Mouse (Mus musculus): Measurements from ENCODE around the gene Lrmda.
"Not testable (repeated sequence)": the region's sequence is repeated elsewhere in the genome, so short reads cannot be mapped to it uniquely, and the experiment has no call there.

Gene Lrmda

GRCm38 (mm10) chr14:22586796-22587195 lies 567.3 kb downstream of the Lrmda start:
- no peak for DNase-seq (ENCODE audit: low spot score in 2 of 2)

DNA sequence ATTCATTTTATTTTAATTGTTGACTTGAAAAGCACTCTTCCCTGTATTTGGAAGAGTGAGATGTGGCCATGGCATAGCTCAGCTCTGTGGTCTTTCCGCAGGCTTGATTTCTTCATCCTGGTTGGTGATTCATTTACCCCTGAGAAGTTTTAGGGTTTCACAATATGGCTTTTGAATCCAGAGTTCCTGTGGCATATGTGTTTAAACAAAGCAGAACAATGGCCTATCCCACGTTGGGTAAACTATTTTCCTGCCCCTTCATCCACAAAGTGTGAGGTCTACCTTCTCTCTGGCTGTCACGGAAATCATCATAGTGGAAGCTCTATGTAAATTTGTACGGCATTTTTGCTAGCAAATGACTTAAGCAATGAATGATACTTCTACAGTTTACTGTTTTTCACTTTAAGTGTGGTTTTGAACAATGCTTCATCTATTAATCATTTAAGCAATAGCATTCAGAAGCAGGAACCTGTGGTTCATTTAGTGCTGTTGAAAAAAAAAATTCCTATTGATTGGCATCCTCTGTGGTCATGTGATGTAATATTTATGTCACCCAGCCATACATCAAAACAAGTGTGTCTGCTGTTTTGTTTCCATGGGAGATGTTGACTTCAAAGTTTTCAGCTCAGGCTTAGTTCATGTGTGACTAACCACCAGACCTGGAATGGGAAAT lies 567.9 kb downstream of the Lrmda start:
- DNase-seq (ENCODE audit: low spot score in 2 of 2), result no peak

DNA sequence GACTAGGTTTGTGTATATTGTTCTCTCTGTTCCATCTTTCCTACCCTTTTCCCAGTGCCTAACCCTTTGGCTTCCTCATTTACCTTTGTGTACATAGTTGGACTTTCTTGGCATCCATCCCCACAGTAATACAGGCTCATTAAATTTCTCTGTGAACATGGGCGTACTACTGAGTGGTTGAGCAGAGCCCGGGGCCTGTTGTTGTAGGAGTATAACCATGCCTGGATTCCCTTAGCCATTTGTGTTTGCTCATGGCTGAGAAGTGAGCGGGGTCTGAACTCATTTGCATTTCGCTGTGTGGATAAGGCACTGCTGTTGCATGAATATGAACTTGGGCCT lies 568.4 kb downstream of the Lrmda start:
- DNase-seq (ENCODE audit: low spot score in 2 of 2), result no peak

- not testable (repeated sequence) for DNase-seq (ENCODE audit: low spot score in 2 of 2)
Measured at GRCm38 (mm10) chr14:22588394-22588793, 568.9 kb downstream of the Lrmda start.

DNA sequence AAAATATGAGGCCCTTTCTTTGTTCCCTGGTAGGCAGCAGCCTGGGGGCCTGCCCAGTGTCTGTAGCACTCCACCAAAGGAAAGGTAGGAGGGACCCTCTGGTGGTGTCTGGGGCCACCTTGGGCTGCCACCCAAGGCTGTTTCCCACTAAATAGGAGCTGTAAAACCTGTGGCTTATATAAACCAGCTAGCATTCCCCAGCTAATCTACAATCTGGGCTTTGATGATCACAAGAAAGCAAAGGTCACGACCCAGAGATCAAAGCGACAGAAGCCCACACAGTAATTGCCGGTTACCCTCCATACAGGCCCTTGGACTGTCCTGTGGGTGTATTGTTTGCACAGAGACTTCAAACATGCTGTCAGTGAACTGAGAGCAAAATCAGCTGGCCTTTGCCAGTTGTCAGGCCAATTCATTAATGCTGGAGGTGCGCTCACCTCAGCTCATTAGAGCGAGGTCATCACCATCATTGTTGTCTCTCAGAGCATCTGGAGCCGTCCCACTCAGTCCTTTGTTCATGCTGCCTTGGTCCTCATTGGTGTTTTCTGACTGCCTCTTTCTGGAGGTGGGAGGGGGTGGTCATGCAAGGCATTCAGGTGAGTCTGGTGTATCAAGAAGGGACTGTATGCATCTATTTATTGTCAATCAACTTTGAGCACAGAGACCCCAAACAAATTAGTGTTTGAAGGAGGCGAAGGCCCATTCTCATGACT lies 570.1 kb downstream of the Lrmda start:
- DNase-seq (ENCODE audit: low spot score in 2 of 2), result no peak

- no peak for DNase-seq (ENCODE audit: low spot score in 2 of 2)
Measured at GRCm38 (mm10) chr14:22591186-22591585, 571.7 kb downstream of the Lrmda start.

- DNase-seq (ENCODE audit: low spot score in 2 of 2), result no peak
Measured at GRCm38 (mm10) chr14:22597508-22597907, 578.0 kb downstream of the Lrmda start.

GRCm38 (mm10) chr14:22598638-22599037 lies 579.1 kb downstream of the Lrmda start:
- DNase-seq (ENCODE audit: low spot score in 2 of 2), result no peak

- DNase-seq (ENCODE audit: low spot score in 2 of 2), result no peak
Measured at GRCm38 (mm10) chr14:22600166-22600565, 580.7 kb downstream of the Lrmda start.

GRCm38 (mm10) chr14:22602308-22602707 lies 582.8 kb downstream of the Lrmda start:
- no peak for DNase-seq (ENCODE audit: low spot score in 2 of 2)

DNA sequence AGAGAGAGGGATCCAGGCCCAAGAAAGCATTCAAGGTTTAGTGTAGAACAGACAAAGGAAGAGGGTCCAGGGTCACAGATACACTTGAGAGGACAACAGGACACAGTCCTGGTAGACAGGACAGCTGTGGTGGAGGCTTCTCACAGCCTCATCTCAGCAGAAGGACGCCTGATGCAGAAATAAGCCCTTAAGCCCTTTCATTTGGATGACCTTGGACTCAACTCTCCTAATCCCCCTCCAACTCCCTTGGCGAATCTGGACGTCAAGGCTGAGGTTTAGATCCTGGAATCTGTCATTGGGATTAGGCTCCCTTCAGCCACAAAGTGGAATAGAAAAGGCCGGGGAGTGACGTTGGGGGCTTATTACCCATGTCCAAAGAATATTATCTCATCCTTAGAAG lies 589.1 kb downstream of the Lrmda start:
- peak in 1 of 2 experiments; percentile 43 for DNase-seq (ENCODE audit: low spot score in 2 of 2)

DNA sequence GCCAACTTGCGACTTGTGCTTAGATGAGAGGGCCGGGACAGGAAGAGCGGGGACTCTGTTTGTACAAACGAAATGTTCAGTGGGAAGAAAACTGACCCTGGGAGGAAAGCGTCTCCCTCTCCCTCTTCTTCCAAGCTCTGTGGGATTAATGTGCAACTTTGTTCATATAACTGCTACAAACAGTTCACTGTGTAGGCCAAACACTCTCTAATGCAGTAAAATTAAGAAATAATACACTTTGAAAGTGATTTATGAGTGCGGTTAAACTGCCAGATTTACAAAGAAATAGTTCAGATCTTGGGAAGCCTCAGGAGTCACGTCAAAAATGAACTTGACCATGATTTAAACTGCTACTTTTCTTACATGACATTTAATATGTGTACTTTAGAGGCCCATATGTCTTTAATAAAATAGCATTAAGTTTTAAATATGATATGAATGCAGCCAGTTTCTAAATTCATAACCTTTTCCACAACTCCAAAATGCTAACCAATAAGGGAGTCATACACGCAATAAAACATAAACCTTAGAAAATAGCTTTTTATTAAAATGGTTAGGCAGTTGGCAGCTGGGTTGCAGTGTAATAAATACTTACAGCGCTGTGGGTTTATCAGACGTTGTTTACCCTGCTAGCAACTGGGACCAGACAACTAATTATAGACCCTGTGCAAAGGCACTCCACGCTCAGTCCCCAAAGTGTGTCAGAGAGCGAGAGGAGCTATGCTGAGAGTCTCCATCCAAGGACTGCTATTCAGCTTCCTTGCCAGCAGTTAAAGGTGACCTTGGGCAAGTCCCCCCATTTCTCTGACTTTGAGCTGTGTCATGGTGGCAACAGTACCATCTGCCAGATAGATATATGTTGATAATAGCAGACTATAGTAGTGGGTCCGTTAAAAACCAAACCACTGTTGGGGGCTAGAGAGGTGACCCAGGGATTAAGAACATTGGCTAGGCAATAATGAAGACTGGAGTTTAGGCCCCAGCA lies 590.0 kb downstream of the Lrmda start:
- no peak for DNase-seq (ENCODE audit: low spot score in 2 of 2)

DNA sequence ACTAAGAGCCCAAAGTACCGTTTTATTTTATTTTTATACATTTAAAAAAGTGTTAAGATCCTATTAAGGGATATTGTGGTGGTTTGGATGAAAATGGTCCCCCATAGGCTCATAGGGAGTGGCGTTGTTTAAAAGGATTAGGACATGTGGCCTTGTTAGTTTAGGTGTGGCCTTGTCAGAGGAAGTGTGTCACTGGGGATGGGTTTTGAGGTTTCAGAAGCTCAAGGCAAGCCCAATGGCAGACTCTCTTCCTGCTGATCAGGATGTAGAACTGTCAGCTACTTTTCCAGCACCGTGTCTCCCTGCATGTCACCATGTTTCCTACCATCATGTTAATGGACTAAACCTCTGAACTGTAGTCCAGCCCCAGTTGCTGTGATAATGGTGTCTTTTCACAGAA lies 591.5 kb downstream of the Lrmda start:
- no peak for DNase-seq (ENCODE audit: low spot score in 2 of 2)

- no peak for DNase-seq (ENCODE audit: low spot score in 2 of 2)
Measured at GRCm38 (mm10) chr14:22620191-22620590, 600.7 kb downstream of the Lrmda start.

- DNase-seq (ENCODE audit: low spot score in 2 of 2), result no peak
Measured at GRCm38 (mm10) chr14:22621941-22622340, 602.4 kb downstream of the Lrmda start.

DNA sequence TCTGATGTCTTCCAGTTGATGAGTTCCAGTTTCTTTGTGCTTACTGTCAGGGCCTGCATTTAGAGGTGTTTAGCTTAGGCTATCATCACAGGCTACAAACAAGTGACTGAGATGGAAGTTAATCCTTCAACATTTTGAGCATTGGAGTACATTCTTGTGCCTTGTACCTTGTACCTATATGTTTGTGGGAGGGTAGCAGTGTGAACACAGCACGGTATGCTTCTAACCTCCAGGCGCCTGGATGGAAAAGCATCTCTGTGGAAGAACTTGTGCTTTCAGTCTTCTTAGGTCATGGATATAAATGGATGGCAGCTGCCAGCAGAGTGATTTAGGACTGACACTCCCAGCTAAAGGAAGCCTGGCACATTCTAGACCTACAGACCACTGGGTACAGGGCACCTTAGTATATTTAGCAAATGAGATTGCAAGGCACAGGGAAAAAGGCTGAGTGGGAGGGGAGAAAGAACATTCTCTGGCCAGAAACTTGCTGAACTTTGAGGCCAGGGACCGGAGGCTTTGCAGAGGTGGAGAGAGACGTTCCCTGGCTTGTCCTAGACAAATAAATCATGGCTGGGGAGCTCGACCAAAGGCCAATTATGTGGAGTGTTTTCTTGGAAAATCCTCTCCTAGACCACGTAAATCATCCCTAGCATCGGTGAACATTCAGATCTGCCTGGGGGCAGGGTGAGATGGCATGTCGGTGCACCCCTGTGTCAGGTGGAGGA lies 607.8 kb downstream of the Lrmda start:
- DNase-seq (ENCODE audit: low spot score in 2 of 2), result peak in 1 of 2 experiments; percentile 40

- DNase-seq (ENCODE audit: low spot score in 2 of 2), result no peak
Measured at GRCm38 (mm10) chr14:22630361-22630867, 610.9 kb downstream of the Lrmda start.

- DNase-seq (ENCODE audit: low spot score in 2 of 2), result no peak
Measured at GRCm38 (mm10) chr14:22633612-22634011, 614.1 kb downstream of the Lrmda start.

DNA sequence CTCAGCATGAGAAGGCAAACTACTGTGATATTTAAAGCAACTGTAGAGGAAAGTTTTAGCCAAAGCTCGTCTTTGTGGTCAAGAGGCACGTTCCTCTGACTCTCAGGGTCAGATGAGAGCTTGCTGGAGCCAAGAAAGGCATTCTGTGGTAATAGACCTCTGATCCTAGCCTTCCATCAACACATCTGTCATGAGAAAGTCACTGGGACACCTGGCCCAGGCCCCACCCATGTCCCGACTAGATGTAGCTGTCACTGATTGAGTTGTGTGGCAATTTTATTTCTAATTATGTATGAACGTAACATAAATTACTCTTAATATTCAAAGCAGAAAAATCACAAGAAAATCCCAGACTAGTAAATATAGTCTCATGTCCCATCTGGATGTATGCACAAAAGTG lies 624.0 kb downstream of the Lrmda start:
- no peak for DNase-seq (ENCODE audit: low spot score in 2 of 2)

DNA sequence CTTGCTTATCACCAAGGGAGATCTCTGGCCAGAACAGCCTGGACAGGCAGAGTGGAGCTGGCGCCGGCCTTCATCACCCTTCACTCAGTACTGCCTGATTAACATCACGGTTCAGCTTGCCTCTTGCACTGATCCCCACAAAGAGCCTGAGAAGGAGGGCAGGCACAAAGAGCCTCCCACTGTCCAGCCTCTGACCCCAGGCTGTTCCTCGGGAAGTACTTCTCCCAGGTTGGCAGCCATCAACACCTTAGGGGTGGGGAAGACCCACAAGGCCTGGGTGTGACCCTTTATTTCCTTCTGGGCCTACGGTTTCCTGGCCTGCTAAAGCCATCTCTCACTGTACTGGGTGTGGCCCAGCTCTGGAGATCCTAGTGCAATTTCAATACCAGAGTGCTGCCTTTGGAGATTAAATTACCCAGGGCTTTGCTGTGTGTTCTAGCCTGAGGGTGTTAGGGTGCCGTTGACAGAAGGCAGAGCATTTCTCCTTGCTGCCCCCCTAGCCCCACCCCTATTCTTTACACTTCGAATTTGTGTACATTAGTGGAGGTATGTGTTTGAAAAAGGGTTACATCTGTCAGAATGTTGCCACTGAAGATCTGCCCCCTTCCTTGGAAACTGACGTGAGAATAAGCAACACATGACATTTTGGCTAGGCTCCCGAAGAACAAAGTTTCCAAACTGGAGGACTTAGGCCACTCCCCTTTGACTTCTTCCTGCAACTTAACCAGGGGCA lies 628.5 kb downstream of the Lrmda start:
- peak; percentile 27 to 32 for DNase-seq (ENCODE audit: low spot score in 2 of 2)

DNA sequence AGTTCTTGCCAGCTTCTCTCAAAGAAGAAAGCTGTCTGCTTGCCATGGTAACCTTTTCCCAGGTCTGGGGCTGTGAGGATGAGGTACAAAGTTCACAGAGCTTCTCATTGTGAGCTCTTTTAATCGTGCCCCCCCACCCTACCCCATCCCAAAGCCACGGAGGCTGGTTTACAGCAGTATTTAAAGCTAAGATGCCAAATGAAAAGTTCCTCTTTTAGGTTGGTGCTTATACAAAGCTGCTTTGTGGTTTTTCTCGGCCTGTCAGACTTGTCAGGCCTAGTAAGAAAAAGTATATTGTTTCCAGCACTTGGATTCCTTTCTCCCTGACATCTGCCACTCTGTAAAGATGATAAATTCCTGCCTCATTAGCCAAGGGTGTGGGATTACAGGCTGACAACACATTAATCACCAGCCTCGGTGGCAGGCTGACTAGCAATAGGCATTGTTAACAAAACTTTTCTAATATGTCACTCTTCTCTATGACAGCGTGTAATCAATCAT lies 629.9 kb downstream of the Lrmda start:
- no peak for DNase-seq (ENCODE audit: low spot score in 2 of 2)
